Mouse (Mus musculus): ENCODE results near the gene Cpm.

- TF ChIP-seq CTCF (IDR thresholded peaks at IDR 0.05; ENCODE audit: low read depth) (no peak), EP300 (IDR thresholded peaks at IDR 0.05; ENCODE audit: low read depth) (no peak)
Measured at GRCm38 (mm10) chr10:117593041-117593570, 36.2 kb upstream of the Cpm start.

Measured in liver, embryonic 14.5 days (tissue).